Mouse (Mus musculus): ENCODE data around the gene Ppp1r12a.

The Ppp1r12a gene

GRCm38 (mm10) chr10:108161261-108162256 is at the start of gene Ppp1r12a:
TSS of gene Ppp1r12a (plus strand) at chr10:108162193.
- peak; percentile 97 for DNase-seq (ENCODE audit: low read depth, low spot score)

- no peak for DNase-seq (ENCODE audit: low read depth, low spot score)
These were observed 48.4 kb upstream of the Ppp1r12a start for GRCm38 (mm10) chr10:108113361-108114237.

- DNase-seq (ENCODE audit: low read depth, low spot score): no peak
These were observed 43.5 kb upstream of the Ppp1r12a start for GRCm38 (mm10) chr10:108118200-108119163.

- DNase-seq (ENCODE audit: low read depth, low spot score): no peak
These were observed 42.6 kb upstream of the Ppp1r12a start for GRCm38 (mm10) chr10:108119416-108119815.

GRCm38 (mm10) chr10:108124934-108125599 is 36.9 kb upstream of the Ppp1r12a start:
- no peak for DNase-seq (ENCODE audit: low read depth, low spot score)

GRCm38 (mm10) chr10:108129167-108129566 is 32.8 kb upstream of the Ppp1r12a start:
- DNase-seq (ENCODE audit: low read depth, low spot score): no peak

- no peak for DNase-seq (ENCODE audit: low read depth, low spot score)
These were observed 30.1 kb upstream of the Ppp1r12a start for GRCm38 (mm10) chr10:108131858-108132257.

GRCm38 (mm10) chr10:108133253-108133652 is 28.7 kb upstream of the Ppp1r12a start:
- no peak for DNase-seq (ENCODE audit: low read depth, low spot score)

- no peak for DNase-seq (ENCODE audit: low read depth, low spot score)
These were observed 28.2 kb upstream of the Ppp1r12a start for GRCm38 (mm10) chr10:108133745-108134144.

GRCm38 (mm10) chr10:108138347-108138746 is 23.6 kb upstream of the Ppp1r12a start:
- DNase-seq (ENCODE audit: low read depth, low spot score): no peak

GRCm38 (mm10) chr10:108139788-108140187 is 22.2 kb upstream of the Ppp1r12a start:
- no peak for DNase-seq (ENCODE audit: low read depth, low spot score)

- no peak for DNase-seq (ENCODE audit: low read depth, low spot score)
These were observed 21.3 kb upstream of the Ppp1r12a start for GRCm38 (mm10) chr10:108140742-108141141.

- DNase-seq (ENCODE audit: low read depth, low spot score): no peak
These were observed 17.9 kb upstream of the Ppp1r12a start for GRCm38 (mm10) chr10:108143991-108144525.

- no peak for DNase-seq (ENCODE audit: low read depth, low spot score)
These were observed 16.3 kb upstream of the Ppp1r12a start for GRCm38 (mm10) chr10:108145701-108146100.

GRCm38 (mm10) chr10:108147031-108147430 is 15.0 kb upstream of the Ppp1r12a start:
- no peak for DNase-seq (ENCODE audit: low read depth, low spot score)

GRCm38 (mm10) chr10:108153301-108153700 is 8.7 kb upstream of the Ppp1r12a start:
- DNase-seq (ENCODE audit: low read depth, low spot score): no peak

GRCm38 (mm10) chr10:108155042-108155686 is 6.8 kb upstream of the Ppp1r12a start:
- no peak for DNase-seq (ENCODE audit: low read depth, low spot score)

GRCm38 (mm10) chr10:108155687-108156067 is 6.3 kb upstream of the Ppp1r12a start:
- DNase-seq (ENCODE audit: low read depth, low spot score): peak; percentile 84

- no peak for DNase-seq (ENCODE audit: low read depth, low spot score)
These were observed 5.9 kb upstream of the Ppp1r12a start for GRCm38 (mm10) chr10:108156128-108156527.

GRCm38 (mm10) chr10:108159002-108159401 is 3.0 kb upstream of the Ppp1r12a start:
- no peak for DNase-seq (ENCODE audit: low read depth, low spot score)

Measured in A20 (cell line).